In the genomic region with DNA sequence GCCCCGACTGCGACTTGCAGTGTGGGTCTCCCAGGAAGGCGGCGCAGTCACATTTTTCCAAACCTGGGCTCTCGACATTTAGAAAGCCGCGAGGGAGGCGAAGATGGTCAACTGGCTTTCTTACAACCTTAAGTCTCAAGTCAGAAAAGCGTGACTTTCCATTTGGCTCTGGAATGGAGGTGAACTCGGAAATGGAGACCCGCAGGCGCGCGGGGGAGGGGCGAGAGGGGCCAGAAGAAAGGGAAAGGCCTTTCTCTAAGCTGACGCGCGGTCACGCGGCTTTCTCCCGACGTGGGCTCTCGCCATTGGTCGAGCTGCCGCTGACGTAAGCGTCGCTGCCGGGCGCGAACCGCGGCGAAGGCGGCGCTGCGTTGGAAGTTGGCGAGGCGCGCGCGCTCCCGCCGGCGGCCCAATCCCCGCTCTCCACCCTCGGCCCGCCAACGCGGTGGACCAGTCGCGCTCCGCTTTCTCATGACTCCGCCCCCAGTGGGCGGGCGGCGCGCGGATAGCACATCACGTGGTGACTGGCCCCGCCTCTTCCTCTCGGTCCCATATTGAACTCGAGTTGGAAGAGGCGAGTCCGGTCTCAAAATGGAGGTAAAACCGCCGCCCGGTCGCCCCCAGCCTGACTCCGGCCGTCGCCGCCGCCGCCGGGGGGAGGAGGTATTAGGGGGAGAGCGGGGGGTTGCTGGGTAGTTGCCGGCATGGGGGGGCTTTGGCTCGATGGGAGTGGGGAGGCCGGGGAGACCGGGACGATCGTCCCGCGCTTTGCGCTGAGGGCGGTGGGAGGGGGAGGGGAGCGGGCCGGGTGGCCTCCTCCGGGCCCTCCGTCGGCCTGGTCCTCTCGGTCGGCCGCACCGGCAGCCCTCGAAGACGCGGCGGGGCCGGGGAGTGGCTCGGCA, we compare ENCODE assay signal across 7 mouse cellular contexts. TPM values are rescaled to one million over a fixed set of nuclear protein-coding genes. Genes with fewer than 3 reads are reported as not detected.
DNase-seq lines count a peak whose midpoint lies in the region; ATAC-seq and TF ChIP-seq lines count a peak whose summit lies in the region.

A gene (plus strand): TSS at position 535 of the 902 bp plus-strand sequence.

- peak; percentile 97 for DNase-seq in adrenal gland, postnatal 25 days
- peak; percentile 100 for DNase-seq in heart, adult 11 months
- DNase-seq in kidney, adult 2 months: peak; percentile 99
- DNase-seq in spleen, adult 2 months (ENCODE audit: low read depth in 1 of 2, low spot score in 2 of 2): peak; percentile 97 to 98

- no peaks in the 10 kb centered on the region for H3K27me3 ChIP-seq in embryonic facial prominence, embryonic 12.5 days
- H3K27me3 ChIP-seq in kidney, adult 2 months (replicated peaks; ENCODE audit: control insufficient read depth, insufficient read depth, low read length): no peaks in the 10 kb centered on the region
- no peaks in the 10 kb centered on the region for H3K27me3 ChIP-seq in limb, embryonic 12.5 days
- no peaks in the 10 kb centered on the region for H3K27me3 ChIP-seq in midbrain, embryonic 15.5 days (replicated peaks)
- H3K27me3 ChIP-seq in spleen, adult 2 months (ENCODE audit: control insufficient read depth, insufficient read depth, low read length): no peaks in the 10 kb centered on the region

- H3K9me3 ChIP-seq in embryonic facial prominence, embryonic 12.5 days: no peaks in the 10 kb centered on the region
- H3K9me3 ChIP-seq in limb, embryonic 12.5 days: no peaks in the 10 kb centered on the region
- no peaks in the 10 kb centered on the region for H3K9me3 ChIP-seq in midbrain, embryonic 15.5 days

- peak; percentile 54 for TF ChIP-seq POLR2A in kidney, adult 2 months (IDR thresholded peaks at IDR 0.05; ENCODE audit: low read depth, low read length)
- peak; percentile 65 for TF ChIP-seq POLR2A in spleen, adult 2 months (IDR thresholded peaks at IDR 0.05; ENCODE audit: low read depth, low read length)

- H3K9ac ChIP-seq in embryonic facial prominence, embryonic 12.5 days: peak within 1 kb of the TSS; percentile 96
- peak within 1 kb of the TSS; percentile 99 for H3K9ac ChIP-seq in limb, embryonic 12.5 days (replicated peaks)
- H3K9ac ChIP-seq in midbrain, embryonic 15.5 days: peak within 1 kb of the TSS; percentile 82

- H3K27ac ChIP-seq in embryonic facial prominence, embryonic 12.5 days: peak within 1 kb of the TSS; percentile 99
- peak within 1 kb of the TSS; percentile 98 for H3K27ac ChIP-seq in kidney, adult 2 months (ENCODE audit: insufficient read depth, low read depth, low read length)
- H3K27ac ChIP-seq in limb, embryonic 12.5 days: peak within 1 kb of the TSS; percentile 99
- H3K27ac ChIP-seq in midbrain, embryonic 15.5 days: peak within 1 kb of the TSS; percentile 99
- peak within 1 kb of the TSS; percentile 97 for H3K27ac ChIP-seq in spleen, adult 2 months (ENCODE audit: insufficient read depth, low read length)

- peak within 1 kb of the TSS; percentile 90 for H3K4me2 ChIP-seq in embryonic facial prominence, embryonic 12.5 days (replicated peaks)
- peak within 1 kb of the TSS; percentile 91 for H3K4me2 ChIP-seq in limb, embryonic 12.5 days
- peak within 1 kb of the TSS; percentile 64 for H3K4me2 ChIP-seq in midbrain, embryonic 15.5 days

- peak; percentile 94 for ATAC-seq in embryonic facial prominence, embryonic 12.5 days (ENCODE audit: insufficient number of reproducible peaks, insufficient read depth, low FRiP score, low TSS enrichment)
- peak; percentile 95 for ATAC-seq in limb, embryonic 12.5 days (ENCODE audit: insufficient number of reproducible peaks, insufficient read depth, low FRiP score, low TSS enrichment, low read depth)
- ATAC-seq in midbrain, embryonic 15.5 days (replicated peaks): peak; percentile 96

- under 1% methylated on average over 87 of the region's 102 CpGs for WGBS in embryonic facial prominence, embryonic 12.5 days
- WGBS in kidney, adult 2 months: 1% methylated on average over 96 of the region's 102 CpGs
- WGBS in limb, embryonic 12.5 days: under 1% methylated on average over 102 of the region's 102 CpGs
- WGBS in midbrain, embryonic 15.5 days: under 1% methylated on average over 79 of the region's 102 CpGs
- 1% methylated on average over 92 of the region's 102 CpGs for WGBS in spleen, adult 2 months

- H3K4me1 ChIP-seq in embryonic facial prominence, embryonic 12.5 days: peaks cover 19% of the 10 kb centered on the region
- H3K4me1 ChIP-seq in kidney, adult 2 months (ENCODE audit: control insufficient read depth, insufficient read depth, low read length): peaks cover 14% of the 10 kb centered on the region
- H3K4me1 ChIP-seq in limb, embryonic 12.5 days (replicated peaks): peaks cover 20% of the 10 kb centered on the region
- peaks cover 23% of the 10 kb centered on the region for H3K4me1 ChIP-seq in midbrain, embryonic 15.5 days
- H3K4me1 ChIP-seq in spleen, adult 2 months (ENCODE audit: control insufficient read depth, insufficient read depth, insufficient read length): peaks cover 14% of the 10 kb centered on the region

- peaks cover 18% of the 10 kb centered on the region for H3K36me3 ChIP-seq in embryonic facial prominence, embryonic 12.5 days
- H3K36me3 ChIP-seq in kidney, adult 2 months (ENCODE audit: control insufficient read depth, insufficient read depth, low read length): peaks cover 10% of the 10 kb centered on the region
- H3K36me3 ChIP-seq in limb, embryonic 12.5 days: peaks cover 31% of the 10 kb centered on the region
- H3K36me3 ChIP-seq in midbrain, embryonic 15.5 days (replicated peaks): peaks cover 16% of the 10 kb centered on the region; the same call in 1 of the 2 replicates
- H3K36me3 ChIP-seq in spleen, adult 2 months (ENCODE audit: control insufficient read depth, insufficient read depth, low read length): peaks cover 14% of the 10 kb centered on the region

- H3K4me3 ChIP-seq in embryonic facial prominence, embryonic 12.5 days: peak within 1 kb of the TSS; percentile 89
- peak within 1 kb of the TSS; percentile 79 for H3K4me3 ChIP-seq in kidney, adult 2 months (ENCODE audit: insufficient read depth, low read depth, low read length)
- peak within 1 kb of the TSS; percentile 96 for H3K4me3 ChIP-seq in limb, embryonic 12.5 days (replicated peaks)
- H3K4me3 ChIP-seq in midbrain, embryonic 15.5 days: peak within 1 kb of the TSS; percentile 64
- peak within 1 kb of the TSS; percentile 90 for H3K4me3 ChIP-seq in spleen, adult 2 months (ENCODE audit: extremely low read depth, insufficient read depth, insufficient read length)

- no peak for TF ChIP-seq CTCF in kidney, adult 2 months (conservative IDR thresholded peaks at IDR 0.05; ENCODE audit: insufficient read depth, insufficient read length, low read depth, low read length)
- TF ChIP-seq CTCF in spleen, adult 2 months (IDR thresholded peaks at IDR 0.05; ENCODE audit: extremely low read depth, insufficient read depth, insufficient read length, insufficient replicate concordance): no peak

RNA-seq across cellular contexts. Expression of the gene that starts here (rescaled TPM):
- 426 and 454 TPM in 2 replicates for total RNA-seq in adrenal gland, postnatal 25 days (2021)
- polyA plus RNA-seq in embryonic facial prominence, embryonic 12.5 days (2016; fragmentation: Nextera tagmentation; extraction: Ambion mirVana): 343 and 389 TPM in 2 replicates
- polyA plus RNA-seq in kidney, adult 2 months (2012; rRNA removed): 16.2 and 34.0 TPM in 2 replicates
- 393 and 427 TPM in 2 replicates for polyA plus RNA-seq in limb, embryonic 12.5 days (2016; fragmentation: Nextera tagmentation; extraction: Ambion mirVana)
- polyA plus RNA-seq in midbrain, embryonic 15.5 days (2015; fragmentation: Nextera tagmentation; extraction: Ambion mirVana): 179 and 194 TPM in 2 replicates
- polyA plus RNA-seq in spleen, adult 2 months (2012; rRNA removed): 12.4 and 15.7 TPM in 2 replicates

Comparison
In these comparisons a context has a peak if more than half of its experiments do, and no peak if none do; other contexts are left out.
1. Peak in every context shown above with its lines: DNase-seq, ATAC-seq, H3K4me3 ChIP-seq and H3K27ac ChIP-seq.